Mouse (Mus musculus) gonadal fat pad, adult 2 months (tissue): ENCODE measurements around the gene Syne3. TPM values are rescaled to one million over a fixed set of nuclear protein-coding genes. Genes with fewer than 3 reads are reported as not detected.

Experiments
- DNase-seq: peaks from one replicate; pipeline ENCODE4 v3.0.0-alpha.2; 2012; ENCODE audit warnings: low read depth
- polyA plus RNA-seq: library from polyadenylated mRNA; depleted of rRNA; stranded (reverse); fragments of >200 nt; gene quantifications from 2 replicates; pipeline ENCODE4 v1.2.3, GENCODE M21; 2012

Gene Syne3
- polyA plus RNA-seq, 1 experiment = 3.4 TPM

DNA sequence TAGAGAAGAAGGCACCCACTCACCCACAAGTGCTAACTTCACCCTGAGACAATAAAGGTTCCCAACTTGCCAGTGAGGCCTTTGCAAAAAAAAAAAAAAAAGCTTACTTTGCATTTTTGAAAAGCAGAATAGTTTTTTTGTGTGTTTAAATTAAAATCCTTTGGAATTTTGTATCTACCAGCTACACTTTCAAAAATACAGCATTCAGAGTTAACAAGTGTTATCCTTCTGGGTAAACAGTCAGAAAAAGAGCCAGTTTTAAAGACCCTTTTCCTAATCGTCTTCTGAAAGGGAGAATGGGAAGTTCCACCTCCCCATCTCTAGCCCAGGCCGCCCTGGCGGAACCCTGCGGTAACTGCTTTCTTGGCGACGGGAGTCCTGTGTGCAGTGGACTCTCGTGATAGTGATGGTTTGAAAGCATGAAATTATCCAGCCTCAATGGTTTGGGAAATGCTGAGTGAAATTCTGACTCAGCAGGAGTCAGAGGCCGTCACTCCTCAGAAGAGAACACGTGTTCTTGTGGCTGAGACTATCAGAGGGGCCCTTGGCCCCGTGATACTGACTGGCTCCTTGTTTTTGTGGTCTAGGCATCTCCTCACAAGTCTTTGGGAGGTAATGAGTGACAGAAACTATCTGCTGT, 16.5 kb upstream of the Syne3 start:
- DNase-seq = no peak

DNA sequence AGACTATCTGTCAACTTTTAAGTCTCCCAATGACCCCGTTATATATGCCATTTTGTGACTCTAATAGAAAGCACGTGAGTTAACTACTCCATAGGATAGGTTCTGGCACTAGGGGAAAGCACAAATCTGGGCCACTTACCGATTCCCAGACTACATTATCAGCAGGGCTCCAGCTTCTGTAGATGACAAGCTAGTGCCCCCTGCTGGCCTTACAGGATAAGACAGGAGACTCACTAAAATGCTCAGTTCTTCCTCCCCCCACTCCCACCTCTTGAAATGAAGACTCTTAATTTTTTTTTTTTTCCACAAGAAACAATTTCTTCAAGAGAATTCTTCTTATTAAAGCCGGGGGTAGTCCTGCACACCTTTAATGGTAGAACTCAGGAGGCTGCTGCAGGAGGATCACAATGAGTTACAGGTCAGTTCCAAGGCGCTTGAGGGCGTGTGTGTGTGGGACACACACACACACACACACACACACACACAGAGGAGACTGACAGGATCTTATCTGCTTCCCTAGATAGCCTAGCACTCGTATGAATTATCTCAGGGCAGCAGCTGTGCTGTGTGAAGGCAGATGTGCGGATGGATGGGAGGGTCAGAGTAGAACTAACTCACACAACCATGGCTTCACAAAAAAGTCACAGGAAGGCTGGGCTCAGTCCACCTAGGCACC, 15.8 kb upstream of the Syne3 start:
- no peak for DNase-seq

DNA sequence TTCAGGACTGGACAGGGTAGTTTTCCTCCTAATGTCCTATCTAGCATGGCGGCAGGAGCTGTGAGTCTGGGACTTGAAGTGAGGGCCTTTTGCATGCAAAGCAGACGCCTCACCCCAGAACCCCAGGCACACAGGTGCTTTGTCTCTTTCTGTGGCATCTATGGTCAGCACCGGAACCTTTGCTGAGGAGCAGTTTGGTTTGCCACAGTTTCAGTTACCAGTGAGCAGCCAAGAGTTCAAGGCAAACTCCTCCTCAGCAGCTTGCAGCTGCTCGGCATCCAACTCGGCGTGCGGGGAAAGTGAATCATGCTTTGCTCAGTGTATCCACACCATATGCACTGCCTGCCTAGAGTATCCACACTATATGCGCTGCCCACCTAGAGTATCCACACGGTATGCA, 13.2 kb upstream of the Syne3 start:
- DNase-seq = no peak

DNA sequence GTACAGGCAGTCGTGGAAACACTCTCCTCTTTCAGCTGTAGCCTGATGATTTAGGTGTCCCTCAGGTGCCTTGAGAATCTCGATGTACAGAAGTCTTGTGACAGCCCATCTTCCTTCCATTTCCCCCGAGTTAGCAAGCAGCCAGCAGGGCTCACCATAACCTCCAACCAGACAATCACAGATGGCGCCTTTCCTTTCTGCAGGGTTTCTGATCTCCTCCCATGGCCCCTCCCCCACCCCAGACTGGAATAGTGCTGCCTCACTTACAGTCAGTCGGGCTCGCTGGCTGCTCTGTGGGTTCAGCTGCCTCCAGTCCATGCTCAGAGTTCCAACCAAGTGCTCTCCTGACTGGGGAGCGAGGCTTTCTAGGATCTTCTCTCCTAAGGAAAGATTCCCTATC, 12.5 kb upstream of the Syne3 start:
- DNase-seq = no peak

DNA sequence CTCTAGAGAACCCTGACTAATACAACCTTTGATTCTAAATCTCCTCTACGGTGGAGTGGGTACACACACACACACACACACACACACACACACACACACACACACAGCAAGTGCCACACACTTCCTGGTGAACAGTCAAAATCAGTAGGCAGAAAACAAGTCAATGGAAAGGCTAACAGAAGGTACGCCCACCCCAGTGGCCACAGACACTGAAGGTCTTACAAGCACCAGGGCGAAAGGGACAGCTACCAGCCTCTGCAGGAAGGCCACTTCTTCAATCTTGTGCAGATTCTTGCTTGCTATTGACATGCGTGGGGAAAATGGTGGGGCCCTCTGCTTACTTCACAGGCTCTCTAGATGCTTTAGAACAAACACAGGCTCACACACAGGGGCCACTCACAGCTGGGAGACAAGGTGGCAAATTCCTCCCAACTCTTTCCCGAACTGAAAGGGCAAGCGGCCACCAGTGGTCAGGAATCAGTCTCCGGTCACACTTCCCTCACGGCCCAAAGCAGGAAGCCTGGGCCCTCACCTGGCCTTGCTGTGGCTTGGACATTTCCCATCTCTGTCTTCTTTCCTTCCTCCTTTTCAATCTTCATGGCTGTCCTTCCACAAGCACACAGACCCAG, 11.9 kb upstream of the Syne3 start:
- DNase-seq = no peak

DNA sequence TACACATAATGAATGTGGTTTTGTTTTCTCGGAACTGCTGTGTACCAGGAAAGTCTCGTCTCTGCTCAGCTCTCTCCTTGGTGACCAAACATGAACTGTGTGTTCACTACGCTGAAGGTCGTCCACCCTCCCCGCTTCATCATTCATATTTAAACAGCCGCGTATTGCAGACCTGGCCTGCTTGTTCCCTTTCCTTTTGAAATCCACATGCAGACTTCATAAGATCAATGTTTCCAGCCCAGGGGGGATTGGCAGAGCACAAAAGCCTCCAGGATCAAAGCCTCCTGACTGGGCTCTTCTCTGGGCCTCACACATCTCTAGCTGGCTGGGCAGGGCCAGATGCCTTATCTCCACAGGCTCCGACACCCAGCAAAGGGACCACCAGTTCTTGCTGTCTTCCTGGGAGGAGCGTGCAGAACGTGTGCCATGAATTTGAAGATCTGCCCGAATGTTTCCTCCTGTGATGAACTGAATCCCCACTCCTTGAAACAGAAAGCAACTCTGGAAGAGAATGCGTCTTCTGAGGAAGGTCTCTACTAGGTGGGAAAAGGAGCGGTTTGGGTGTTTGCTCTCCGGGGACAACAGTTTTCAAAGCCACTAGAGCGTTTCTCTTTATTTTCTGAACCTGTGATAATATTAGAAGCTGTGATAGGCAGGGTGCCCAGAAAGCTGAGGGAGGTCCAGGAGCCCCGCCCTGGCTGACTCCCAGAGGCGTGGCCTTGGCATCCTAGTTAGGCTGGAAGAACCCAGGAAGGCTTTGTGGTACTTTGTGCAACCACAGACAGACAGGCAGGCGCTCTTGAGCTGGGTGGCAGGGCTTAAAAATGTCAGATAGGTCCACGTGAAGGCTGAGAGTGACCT, 10.0 kb upstream of the Syne3 start:
- no peak for DNase-seq

DNA sequence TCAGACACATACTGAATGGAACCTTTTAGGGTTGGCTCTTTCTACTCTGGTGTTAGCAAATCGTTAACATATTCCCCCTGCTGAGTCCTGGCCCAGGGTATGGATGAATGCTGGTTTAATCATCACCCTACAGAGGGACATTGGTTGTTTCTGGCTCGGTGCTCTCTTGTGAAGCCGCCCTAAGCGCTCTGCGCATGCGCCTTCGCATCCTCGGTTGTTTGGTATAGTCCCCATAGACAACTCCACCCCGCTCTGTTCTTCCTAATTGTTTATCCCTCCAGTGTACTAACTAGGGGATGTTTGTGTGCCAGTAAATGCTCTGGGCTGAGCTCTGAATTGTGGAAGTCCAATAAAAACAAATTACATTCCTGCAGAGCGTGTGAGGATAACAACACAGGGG, 7.0 kb upstream of the Syne3 start:
- no peak for DNase-seq

DNA sequence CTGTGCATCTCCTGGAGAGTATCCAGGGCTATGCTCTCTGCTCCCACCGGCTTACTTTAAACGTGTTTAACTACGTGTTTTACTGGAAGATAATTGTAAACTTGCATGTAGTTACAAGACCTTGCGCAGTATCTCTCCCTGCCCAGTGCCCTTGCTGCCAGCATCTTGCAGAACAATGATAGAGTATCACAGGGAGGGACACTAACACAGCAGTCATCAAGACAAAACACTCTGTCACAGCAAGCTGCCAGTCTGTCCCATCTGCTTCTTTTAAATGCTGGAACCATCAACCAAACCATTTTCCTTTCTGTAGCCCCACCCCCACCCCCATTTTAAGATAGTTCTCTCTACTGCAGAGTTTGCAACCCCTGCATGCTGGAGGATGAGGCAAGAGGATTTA, 6.6 kb upstream of the Syne3 start:
- no peak for DNase-seq

DNA sequence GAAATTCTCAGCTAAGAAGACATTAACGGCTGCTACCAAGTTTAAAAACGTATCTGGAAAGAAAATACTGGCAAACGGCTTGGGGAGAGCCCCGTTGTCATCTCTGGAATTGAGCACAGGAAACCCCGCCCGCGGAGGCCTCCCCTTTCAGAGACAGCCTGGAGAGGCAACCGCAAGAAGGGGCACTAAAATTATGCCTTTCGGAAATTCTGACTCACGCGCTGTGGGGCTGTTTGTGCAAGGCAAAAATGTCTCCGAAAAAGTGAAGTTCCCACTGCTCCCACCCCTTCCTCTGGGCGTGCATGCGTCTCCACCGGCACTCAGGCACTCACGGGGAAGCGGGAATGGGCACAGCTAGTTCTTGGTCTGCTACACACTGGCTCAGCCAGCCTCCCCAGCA, 3.5 kb upstream of the Syne3 start:
- DNase-seq = no peak

DNA sequence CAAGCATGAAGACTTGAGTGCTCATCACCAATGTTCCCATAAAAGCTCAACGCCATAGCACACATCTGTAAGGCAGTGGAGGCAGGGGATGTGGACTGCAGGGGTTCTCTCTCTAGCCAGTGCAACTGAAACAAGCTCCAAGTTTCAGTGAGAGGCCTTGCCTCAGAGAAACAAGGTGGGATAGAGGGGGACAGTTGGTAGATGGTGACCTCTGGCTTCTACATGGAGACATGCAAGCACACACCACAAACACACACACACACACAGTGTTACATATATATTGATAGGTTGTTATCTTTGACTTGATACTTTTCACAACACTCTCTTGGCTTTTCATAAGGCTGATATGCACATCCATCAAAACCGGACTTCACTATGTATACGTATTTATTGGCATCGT, 2.7 kb upstream of the Syne3 start:
- DNase-seq = no peak

DNA sequence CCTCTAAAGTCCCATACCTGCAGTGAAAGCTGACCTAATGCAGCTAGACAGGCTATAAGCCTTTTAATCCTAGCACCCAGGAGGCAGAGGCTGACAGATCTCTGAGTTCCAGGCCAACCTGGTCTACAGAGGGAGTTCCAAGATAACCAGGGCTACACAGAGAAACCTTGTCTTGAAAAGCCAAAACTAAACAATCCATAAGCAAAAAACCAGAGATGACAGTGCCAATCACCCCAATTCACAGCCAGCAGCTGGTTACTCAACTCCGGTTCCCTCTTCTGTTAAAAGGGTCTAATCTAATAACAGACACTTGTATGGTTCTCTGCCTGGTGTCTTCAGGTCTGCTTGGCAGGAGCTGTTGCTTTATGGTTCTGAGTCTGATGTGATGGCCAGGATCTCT, 2.0 kb upstream of the Syne3 start:
- DNase-seq = no peak

DNA sequence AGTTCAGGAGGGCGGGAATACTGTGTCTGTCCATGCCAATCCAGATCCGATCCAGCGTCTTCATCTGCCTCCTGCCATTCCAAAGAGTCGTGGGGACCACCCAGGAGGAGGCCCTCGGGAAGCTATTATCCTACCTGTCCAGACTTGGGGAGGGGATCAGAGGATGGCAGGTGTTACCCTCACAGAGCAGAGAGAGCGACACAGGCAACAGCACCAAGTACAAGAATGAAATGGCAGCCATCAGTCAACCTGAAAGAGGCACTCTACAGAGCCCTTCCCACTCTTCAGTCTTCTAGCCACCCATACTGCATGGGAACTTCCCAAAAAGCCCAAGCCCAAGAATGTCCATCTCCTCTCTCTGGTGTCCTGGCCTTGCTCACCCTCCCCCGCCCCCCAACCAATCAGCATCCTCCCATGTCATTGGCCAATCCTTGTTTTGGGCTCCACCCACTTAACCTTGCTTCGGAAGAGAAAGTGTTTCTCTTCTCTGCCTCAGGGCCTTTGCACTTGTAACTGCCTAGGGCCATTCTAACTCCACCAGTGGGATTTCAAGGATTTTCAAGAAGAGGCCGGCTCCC, 693 bp upstream of the Syne3 start:
- DNase-seq = no peak

DNA sequence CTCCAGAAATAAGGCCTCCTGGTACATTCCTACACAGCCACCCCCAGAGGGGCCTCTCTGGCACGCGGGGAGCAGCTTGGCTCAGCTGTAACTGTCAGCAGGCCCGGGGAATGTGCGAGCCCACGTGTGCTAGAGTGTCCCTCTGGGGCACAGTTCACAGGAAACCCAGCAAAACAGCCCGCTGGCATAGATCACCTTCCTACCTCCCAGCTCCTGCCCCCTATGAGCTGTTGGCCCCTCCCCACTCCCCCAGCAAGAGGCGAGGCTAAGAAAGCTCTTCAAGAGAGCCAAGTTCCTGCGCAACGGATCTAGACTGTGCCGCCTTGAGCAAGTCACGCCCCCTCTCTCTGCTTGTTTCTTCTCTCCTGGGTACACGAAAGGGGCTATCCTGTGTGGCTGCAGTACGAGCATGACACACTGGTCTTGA, 844 bp downstream of the Syne3 start:
- DNase-seq = no peak

DNA sequence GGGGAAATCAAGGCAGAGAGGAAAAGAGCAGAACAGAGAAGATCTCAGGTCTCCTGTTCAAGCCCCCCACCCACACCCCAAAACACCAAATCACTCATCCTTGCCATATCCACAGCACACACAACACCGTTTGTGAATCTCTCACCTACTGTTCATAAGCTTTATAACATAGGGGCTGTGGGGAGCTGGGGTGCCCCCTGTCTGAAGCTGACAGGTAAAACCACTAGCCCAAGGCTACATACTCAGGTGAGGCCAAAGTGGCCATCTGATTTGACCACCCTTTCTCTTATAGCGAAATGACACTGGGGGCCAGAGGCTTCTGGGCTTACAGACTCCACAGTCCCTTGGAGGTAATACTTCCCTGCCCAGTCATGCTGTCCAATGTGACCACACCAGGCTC, 1.5 kb downstream of the Syne3 start:
- no peak for DNase-seq

DNA sequence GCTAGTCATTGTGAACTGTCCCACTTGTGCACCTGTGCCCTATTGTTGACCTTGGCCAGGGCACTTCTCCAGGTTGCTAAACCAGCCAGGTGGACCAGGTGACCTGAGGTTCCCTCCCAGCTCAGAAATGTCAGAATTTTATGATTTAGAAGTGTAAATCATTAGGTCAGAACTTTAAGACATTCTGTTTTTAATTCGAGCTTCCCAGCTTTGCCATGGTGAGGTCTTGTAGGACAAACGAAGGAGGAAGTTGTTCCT, 4.0 kb downstream of the Syne3 start:
- DNase-seq = no peak

DNA sequence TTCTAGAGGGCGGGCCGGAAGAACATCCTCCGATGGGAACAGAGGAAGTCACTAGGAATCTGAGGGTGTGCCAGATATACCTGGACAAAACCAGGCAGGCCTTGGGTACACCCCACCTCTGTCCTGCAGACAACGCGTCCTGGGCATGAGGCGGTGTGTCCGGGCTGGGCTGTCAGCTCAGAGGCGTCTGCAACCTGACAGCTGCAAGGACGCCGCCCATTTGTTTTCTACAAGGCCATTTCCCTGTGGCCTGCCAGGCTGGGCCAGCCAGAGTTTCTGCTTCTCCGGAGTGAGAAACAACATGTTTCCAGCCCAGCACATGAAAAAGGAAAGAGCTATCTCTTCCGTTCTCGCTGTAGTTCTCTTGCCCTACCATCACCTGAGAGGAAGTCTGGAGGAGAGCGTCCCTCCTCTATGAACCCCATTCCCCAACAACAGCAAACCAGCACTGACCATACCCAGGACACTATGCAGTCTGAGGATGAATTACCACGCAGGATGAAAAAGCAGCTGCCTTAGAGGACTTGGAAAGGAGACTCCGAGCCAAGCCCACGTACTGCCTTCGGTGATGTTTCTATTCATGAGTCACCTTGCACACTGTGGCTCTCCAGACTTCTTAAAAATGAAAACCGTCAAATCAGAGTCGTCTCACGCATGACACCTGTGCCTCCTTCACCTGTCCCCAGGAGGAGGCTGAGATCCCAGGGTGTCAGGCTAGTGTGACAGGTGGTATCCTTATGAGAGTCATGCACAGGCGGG, 4.5 kb downstream of the Syne3 start:
- DNase-seq = no peak

DNA sequence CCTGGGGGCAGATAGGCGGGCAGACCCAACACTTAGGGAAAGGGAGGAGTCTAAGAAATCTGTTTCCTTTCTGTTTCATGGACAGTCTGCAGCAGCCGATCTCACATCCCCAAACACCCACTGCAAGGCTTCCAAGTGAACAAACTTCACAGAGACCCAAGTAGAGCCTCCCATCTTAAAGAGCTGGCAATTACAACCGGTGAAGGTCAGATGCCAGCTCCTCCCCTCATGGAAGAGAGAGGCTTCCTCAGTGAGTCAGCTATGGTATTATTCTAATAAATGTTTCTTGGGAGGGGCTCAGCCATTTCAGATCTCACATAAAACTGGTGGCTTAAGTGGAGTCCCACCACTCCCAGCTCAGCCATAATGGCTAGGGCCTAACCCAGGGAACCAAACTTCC, 5.9 kb downstream of the Syne3 start:
- no peak for DNase-seq

DNA sequence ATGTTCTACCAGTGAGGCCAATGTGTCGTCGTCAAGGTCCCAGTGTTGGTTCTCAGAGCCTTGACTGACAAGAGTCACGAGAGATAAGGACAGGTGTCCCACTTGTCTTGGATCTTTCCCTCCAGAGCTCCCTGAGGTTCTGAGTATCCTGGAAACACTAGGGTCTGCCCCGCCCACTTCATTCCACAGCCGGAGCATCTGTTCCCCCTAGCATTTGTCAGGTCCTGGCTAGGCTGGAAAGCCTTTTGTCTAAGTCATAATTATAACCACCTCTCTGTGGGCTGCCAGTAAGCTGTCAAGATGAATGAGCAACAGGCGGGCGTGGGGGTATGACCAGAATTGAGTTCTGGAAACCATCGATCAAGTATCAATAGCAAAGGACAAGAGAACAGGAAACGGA, 6.5 kb downstream of the Syne3 start:
- DNase-seq = no peak

DNA sequence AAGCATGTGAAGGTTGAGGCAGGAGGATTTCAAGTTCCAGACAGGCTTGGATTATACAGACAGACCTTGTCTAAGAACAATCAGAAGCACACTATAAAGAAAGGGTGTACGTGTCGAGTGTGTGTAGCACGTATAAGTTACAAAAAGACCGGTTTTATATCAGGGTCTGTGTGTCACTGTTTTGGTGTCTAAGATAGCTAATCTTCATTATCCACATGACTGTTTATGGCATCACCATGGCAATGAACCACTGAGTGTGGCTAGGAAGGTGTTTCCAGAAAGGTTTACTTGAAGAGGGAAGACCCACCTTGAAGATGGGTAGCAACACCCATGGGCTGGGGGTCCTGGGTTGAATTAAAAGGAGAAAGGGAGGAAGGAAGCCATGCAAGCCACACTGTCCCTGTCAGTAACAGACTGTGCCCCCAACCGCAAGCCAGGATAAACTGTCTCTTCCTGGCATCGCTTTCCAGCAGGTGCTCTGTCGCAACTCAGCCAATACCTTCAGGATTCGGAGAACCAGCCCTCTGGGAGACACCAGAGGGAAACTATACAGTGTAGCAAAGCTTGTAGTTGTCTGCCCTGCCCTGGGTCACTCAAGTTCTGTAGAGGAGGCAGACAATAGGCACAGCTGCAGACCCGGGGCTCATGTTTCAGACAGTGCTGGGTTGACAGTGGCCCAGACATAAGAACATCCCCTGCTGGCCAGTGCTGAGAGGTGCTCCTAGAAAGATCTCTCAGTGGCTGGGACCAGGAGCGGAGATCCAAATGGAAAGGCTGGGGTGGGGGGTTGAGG, 7.1 kb downstream of the Syne3 start:
- DNase-seq = no peak

DNA sequence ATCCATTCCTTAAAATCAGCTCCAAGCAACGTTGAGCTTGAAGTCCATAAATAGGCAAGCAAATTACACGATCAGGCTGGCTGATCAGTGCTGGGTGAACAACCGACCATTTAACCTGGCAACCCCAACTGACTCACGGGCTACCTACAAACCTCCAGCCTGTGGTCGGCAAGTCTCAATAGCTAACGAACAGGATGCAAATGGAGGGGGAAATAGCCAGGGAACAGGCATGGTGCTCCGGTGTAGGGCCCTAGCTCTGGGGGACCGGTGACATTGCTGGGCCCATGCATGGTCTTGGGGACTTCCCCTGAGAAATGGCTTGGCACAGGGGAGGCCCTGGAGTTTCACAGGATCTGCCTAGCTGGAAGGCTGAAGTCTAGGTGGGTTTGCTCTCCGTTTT, 8.3 kb downstream of the Syne3 start:
- no peak for DNase-seq
